Mouse (Mus musculus) lung, adult 2 months (tissue): ENCODE data around the gene Vars. TPM values are rescaled to one million over a fixed set of nuclear protein-coding genes. Genes with fewer than 3 reads are reported as not detected.

ENCODE experiments used
- DNase-seq: peaks from one replicate; pipeline ENCODE4 v3.0.0; 2022
- H3K4me1 ChIP-seq: fragments of 200-500 bp; 2 replicates; pipeline ENCODE4 v1.6.1; 2011; ENCODE audit warnings: low read length; ENCODE audit not compliant: control insufficient read depth, insufficient read depth
- H3K4me3 ChIP-seq: fragments of 200-500 bp; replicated peaks from 2 replicates; pipeline ENCODE3; 2011; ENCODE audit warnings: low read depth, mild to moderate bottlenecking, control low read depth, low read length; ENCODE audit errors: extremely low read depth
- CTCF ChIP-seq: fragments of 200-500 bp; IDR thresholded peaks from 2 replicates; pipeline ENCODE4 v1.5.1; 2011; ENCODE audit warnings: mild to moderate bottlenecking, low read length, control low read depth; ENCODE audit not compliant: insufficient read depth
- POLR2A ChIP-seq: fragments of 200-500 bp; IDR thresholded peaks from 2 replicates; pipeline ENCODE4 v1.6.1; 2011; ENCODE audit warnings: low read depth, mild to moderate bottlenecking, control low read depth, low read length, borderline replicate concordance; ENCODE audit errors: extremely low read depth
- WGBS: fragments of 180-500 bp; shearing (Covaris S2); methylation state at CpG from one replicate; pipeline ENCODE4 v1.1.7; 2018; 5-methylcytosine and 5-hydroxymethylcytosine counted together
- polyA plus RNA-seq: library from polyadenylated mRNA; depleted of rRNA; stranded (reverse); fragments of >200 nt; gene quantifications from 2 replicates; pipeline ENCODE4 v1.2.3, GENCODE M21; 2012; rRNA removed

The Vars gene
- polyA plus RNA-seq, 1 experiment = 119 TPM

GRCm38 (mm10) chr17:35064951-35065947 lies 64.5 kb downstream of the Vars start, which contains the start of gene Ly6g6c:
Gene Ly6g6c (plus strand): TSS chr17:35065388.
- DNase-seq = peak; percentile 78
- H3K4me3 ChIP-seq = peak within 1 kb of the TSS; percentile 59
- peak; percentile 38; the same call in 1 of the 2 replicates for TF ChIP-seq POLR2A
- TF ChIP-seq CTCF = no peak
- H3K4me1 ChIP-seq = peaks cover 8% of the 10 kb centered on the region
- WGBS = 4% methylated on average over 48 of the region's 48 CpGs

Other genes starting within 250 kb of the Vars start
- gene Cyp21a1, start 196.4 kb upstream of the Vars start, polyA plus RNA-seq = 0.19 and 0.27 TPM in 2 replicates
- 45.1 and 46.0 TPM in 2 replicates for gene Stk19, start 164.0 kb upstream of the Vars start, polyA plus RNA-seq
- 45.6 and 58.1 TPM in 2 replicates for gene Dxo, start 164.0 kb upstream of the Vars start, polyA plus RNA-seq
- gene Skiv2l, start 150.8 kb upstream of the Vars start, polyA plus RNA-seq = 77.8 and 94.8 TPM in 2 replicates
- gene Nelfe, start 150.6 kb upstream of the Vars start, polyA plus RNA-seq = 22.4 and 23.2 TPM in 2 replicates
- gene Cfb, start 138.5 kb upstream of the Vars start, polyA plus RNA-seq = 20.8 and 23.8 TPM in 2 replicates
- gene Zbtb12, start 121.5 kb upstream of the Vars start, polyA plus RNA-seq = 10.6 and 12.3 TPM in 2 replicates
- not detected in 2 replicates for gene Gm20547, start 118.9 kb upstream of the Vars start, polyA plus RNA-seq
- gene C2, start 102.7 kb upstream of the Vars start, polyA plus RNA-seq = 25.8 and 27.7 TPM in 2 replicates
- gene Ehmt2, start 102.5 kb upstream of the Vars start, polyA plus RNA-seq = 192 and 199 TPM in 2 replicates
- gene Slc44a4, start 86.5 kb upstream of the Vars start, polyA plus RNA-seq = 11.6 and 13.5 TPM in 2 replicates
- gene Neu1, start 69.7 kb upstream of the Vars start, polyA plus RNA-seq = 40.4 and 46.6 TPM in 2 replicates
- gene Hspa1b, start 41.7 kb upstream of the Vars start, polyA plus RNA-seq = 20.1 and 93.1 TPM in 2 replicates
- not detected in 2 replicates for gene Gm20481, start 31.1 kb upstream of the Vars start, polyA plus RNA-seq
- gene Hspa1a, start 28.8 kb upstream of the Vars start, polyA plus RNA-seq = 12.9 and 66.3 TPM in 2 replicates
- gene Hspa1l, start 28.3 kb upstream of the Vars start, polyA plus RNA-seq = 0.81 and 1.3 TPM in 2 replicates
- gene Lsm2, start 19.1 kb upstream of the Vars start, polyA plus RNA-seq = 42.3 and 51.6 TPM in 2 replicates
- 4.0 and 4.2 TPM in 2 replicates for gene Vwa7, start 15.6 kb downstream of the Vars start, polyA plus RNA-seq
- 2.1 and 2.8 TPM in 2 replicates for gene Sapcd1, start 27.0 kb downstream of the Vars start, polyA plus RNA-seq
- gene Msh5, start 45.8 kb downstream of the Vars start, polyA plus RNA-seq = 5.4 and 6.0 TPM in 2 replicates
- 124 and 153 TPM in 2 replicates for gene Clic1, start 49.0 kb downstream of the Vars start, polyA plus RNA-seq
- 137 and 141 TPM in 2 replicates for gene Ddah2, start 58.0 kb downstream of the Vars start, polyA plus RNA-seq
- gene Ly6g6c, start 64.4 kb downstream of the Vars start, polyA plus RNA-seq = 3.8 and 90.0 TPM in 2 replicates
- 1.0 and 2.1 TPM in 2 replicates for gene Mpig6b, start 65.2 kb downstream of the Vars start, polyA plus RNA-seq
- 5.8 and 25.7 TPM in 2 replicates for gene Ly6g6e, start 75.9 kb downstream of the Vars start, polyA plus RNA-seq
- 14.5 and 16.7 TPM in 2 replicates for gene Ly6g6d, start 77.1 kb downstream of the Vars start, polyA plus RNA-seq
- gene Ly6g6f, start 84.6 kb downstream of the Vars start, polyA plus RNA-seq = 0.16 and 0.84 TPM in 2 replicates
- 196 and 245 TPM in 2 replicates for gene Abhd16a, start 88.3 kb downstream of the Vars start, polyA plus RNA-seq
- not detected in 2 replicates for gene Ly6g5c, start 107.3 kb downstream of the Vars start, polyA plus RNA-seq
- 1.4 and 2.0 TPM in 2 replicates for gene Ly6g5b, start 114.4 kb downstream of the Vars start, polyA plus RNA-seq
- 17.9 and 21.9 TPM in 2 replicates for gene Gpank1, start 120.5 kb downstream of the Vars start, polyA plus RNA-seq
- 232 and 297 TPM in 2 replicates for gene Csnk2b, start 121.1 kb downstream of the Vars start, polyA plus RNA-seq
- 12.1 and 12.9 TPM in 2 replicates for gene D17H6S53E, start 125.4 kb downstream of the Vars start, polyA plus RNA-seq
- 0.12 TPM in 1 of 2 replicates, not detected in the other for gene Apom, start 131.1 kb downstream of the Vars start, polyA plus RNA-seq
- gene Bag6, start 134.2 kb downstream of the Vars start, polyA plus RNA-seq = 227 and 234 TPM in 2 replicates
- gene Prrc2a, start 163.9 kb downstream of the Vars start, polyA plus RNA-seq = 327 and 373 TPM in 2 replicates
- gene Aif1, start 175.1 kb downstream of the Vars start, polyA plus RNA-seq = 1.4 and 1.6 TPM in 2 replicates
- 19.7 and 37.0 TPM in 2 replicates for gene Lst1, start 187.5 kb downstream of the Vars start, polyA plus RNA-seq
- gene Ltb, start 193.5 kb downstream of the Vars start, polyA plus RNA-seq = 28.1 and 29.9 TPM in 2 replicates
- gene Tnf, start 201.0 kb downstream of the Vars start, polyA plus RNA-seq = 2.1 and 2.5 TPM in 2 replicates
- 1.0 and 1.1 TPM in 2 replicates for gene Lta, start 204.4 kb downstream of the Vars start, polyA plus RNA-seq
- gene Gm16181, start 219.8 kb downstream of the Vars start, polyA plus RNA-seq = 1.2 TPM in 1 of 2 replicates, not detected in the other
- 6.3 and 8.1 TPM in 2 replicates for gene Atp6v1g2, start 232.7 kb downstream of the Vars start, polyA plus RNA-seq
- 16.5 and 21.6 TPM in 2 replicates for gene Nfkbil1, start 234.8 kb downstream of the Vars start, polyA plus RNA-seq
- gene Ddx39b, start 240.8 kb downstream of the Vars start, polyA plus RNA-seq = 245 and 304 TPM in 2 replicates